Mouse (Mus musculus): ENCODE measurements around the gene Ppp1r32. TPM values are rescaled to one million over a fixed set of nuclear protein-coding genes. Genes with fewer than 3 reads are reported as not detected.
A peak's percentile ranks its signal among the peaks of the same experiment; 100 is the strongest.

Gene Ppp1r32
- polyA plus RNA-seq, 1 experiment from 2014 or later = not detected

- Histone ChIP-seq H3K9me3 (ENCODE audit: control insufficient read depth, low read length) (no peaks in the 10 kb centered on the region), H3K36me3 (ENCODE audit: control insufficient read depth, insufficient read depth, low read length) (peaks cover 31% of the 10 kb centered on the region), H3K27me3 (ENCODE audit: control insufficient read depth, insufficient read depth, low read length) (no peaks in the 10 kb centered on the region), H3K9ac (ENCODE audit: low read length) (no peak overlapping the region), H3K4me1 (ENCODE audit: control insufficient read depth in 2 of 2, insufficient read depth in 2 of 2, low read length in 2 of 2) (peaks cover 0 to 8% of the 10 kb centered on the region in 2 experiments; a peak in 2 of 4 replicates), H3K4me2 (ENCODE audit: low read length) (no peak overlapping the region), H3K27ac (replicated peaks in 1 of 2; ENCODE audit: control insufficient read depth in 1 of 2, insufficient read depth in 1 of 2, low read depth in 2 of 2, low read length in 2 of 2) (no peak overlapping the region), H3K4me3 (ENCODE audit: control insufficient read depth in 1 of 2, insufficient read depth in 1 of 2, low read depth in 1 of 2, low read length in 2 of 2) (no peak overlapping the region)
- ATAC-seq (ENCODE audit: insufficient number of reproducible peaks, insufficient read depth, low FRiP score, low read depth) = no peak
- WGBS = 39% methylated on average over 1 of the region's 1 CpGs
These were observed 37.6 kb upstream of the Ppp1r32 start for GRCm38 (mm10) chr19:10520355-10520754.

GRCm38 (mm10) chr19:10510759-10511330 is 28.1 kb upstream of the Ppp1r32 start:
- ATAC-seq (ENCODE audit: insufficient number of reproducible peaks, insufficient read depth, low FRiP score, low read depth) = no peak

GRCm38 (mm10) chr19:10502571-10502970 is 19.8 kb upstream of the Ppp1r32 start:
- Histone ChIP-seq H3K4me2 (ENCODE audit: low read length) (no peak overlapping the region), H3K36me3 (ENCODE audit: control insufficient read depth, insufficient read depth, low read length) (peaks cover 78% of the 10 kb centered on the region), H3K9ac (ENCODE audit: low read length) (no peak overlapping the region), H3K4me1 (ENCODE audit: control insufficient read depth in 2 of 2, insufficient read depth in 2 of 2, low read length in 2 of 2) (no peaks in the 10 kb centered on the region), H3K27me3 (ENCODE audit: control insufficient read depth, insufficient read depth, low read length) (no peaks in the 10 kb centered on the region), H3K9me3 (ENCODE audit: control insufficient read depth, low read length) (no peaks in the 10 kb centered on the region), H3K4me3 (ENCODE audit: control insufficient read depth in 1 of 2, insufficient read depth in 1 of 2, low read depth in 1 of 2, low read length in 2 of 2) (no peak overlapping the region), H3K27ac (replicated peaks in 1 of 2; ENCODE audit: control insufficient read depth in 1 of 2, insufficient read depth in 1 of 2, low read depth in 2 of 2, low read length in 2 of 2) (no peak overlapping the region)
- 4% methylated on average over 4 of the region's 4 CpGs for WGBS
- no peak for ATAC-seq (ENCODE audit: insufficient number of reproducible peaks, insufficient read depth, low FRiP score, low read depth)

More at GRCm38 (mm10) chr19:10510759-10511330, 28.1 kb upstream of the Ppp1r32 start:
- 81% methylated on average over 6 of the region's 6 CpGs for WGBS
- H3K4me2 ChIP-seq (ENCODE audit: low read length) = no peak overlapping the region
- no peak overlapping the region for H3K9ac ChIP-seq (ENCODE audit: low read length)
- H3K27me3 ChIP-seq (ENCODE audit: control insufficient read depth, insufficient read depth, low read length) = no peaks in the 10 kb centered on the region
- no peaks in the 10 kb centered on the region for H3K9me3 ChIP-seq (ENCODE audit: control insufficient read depth, low read length)
- no peak overlapping the region for H3K27ac ChIP-seq (replicated peaks in 1 of 2; ENCODE audit: control insufficient read depth in 1 of 2, insufficient read depth in 1 of 2, low read depth in 2 of 2, low read length in 2 of 2)
- no peaks in the 10 kb centered on the region for H3K4me1 ChIP-seq (ENCODE audit: control insufficient read depth in 2 of 2, insufficient read depth in 2 of 2, low read length in 2 of 2)
- H3K4me3 ChIP-seq (ENCODE audit: control insufficient read depth in 1 of 2, insufficient read depth in 1 of 2, low read depth in 1 of 2, low read length in 2 of 2) = no peak overlapping the region
- peaks cover 70% of the 10 kb centered on the region for H3K36me3 ChIP-seq (ENCODE audit: control insufficient read depth, insufficient read depth, low read length)

- Histone ChIP-seq H3K9me3 (ENCODE audit: control insufficient read depth, low read length) (no peaks in the 10 kb centered on the region), H3K4me3 (ENCODE audit: control insufficient read depth in 1 of 2, insufficient read depth in 1 of 2, low read depth in 1 of 2, low read length in 2 of 2) (no peak overlapping the region), H3K27me3 (ENCODE audit: control insufficient read depth, insufficient read depth, low read length) (no peaks in the 10 kb centered on the region), H3K4me1 (ENCODE audit: control insufficient read depth in 2 of 2, insufficient read depth in 2 of 2, low read length in 2 of 2) (no peaks in the 10 kb centered on the region), H3K27ac (replicated peaks in 1 of 2; ENCODE audit: control insufficient read depth in 1 of 2, insufficient read depth in 1 of 2, low read depth in 2 of 2, low read length in 2 of 2) (no peak overlapping the region), H3K4me2 (ENCODE audit: low read length) (no peak overlapping the region), H3K36me3 (ENCODE audit: control insufficient read depth, insufficient read depth, low read length) (peaks cover 64% of the 10 kb centered on the region), H3K9ac (ENCODE audit: low read length) (no peak overlapping the region)
- ATAC-seq (ENCODE audit: insufficient number of reproducible peaks, insufficient read depth, low FRiP score, low read depth) = no peak
- WGBS = 76% methylated on average over 8 of the region's 8 CpGs
These were observed 17.9 kb upstream of the Ppp1r32 start for GRCm38 (mm10) chr19:10500581-10500980.

- 0 out of 4 replicates have a peak overlapping the region, but pooled peaks of 1 of the 2 experiments have one; percentile 11 for H3K27ac ChIP-seq (replicated peaks in 1 of 2; ENCODE audit: control insufficient read depth in 1 of 2, insufficient read depth in 1 of 2, low read depth in 2 of 2, low read length in 2 of 2)
These were observed 14.9 kb upstream of the Ppp1r32 start for GRCm38 (mm10) chr19:10497512-10498160.

GRCm38 (mm10) chr19:10496976-10497375 is 14.2 kb upstream of the Ppp1r32 start:
- Histone ChIP-seq H3K4me3 (ENCODE audit: control insufficient read depth in 1 of 2, insufficient read depth in 1 of 2, low read depth in 1 of 2, low read length in 2 of 2) (no peak overlapping the region), H3K9me3 (ENCODE audit: control insufficient read depth, low read length) (no peaks in the 10 kb centered on the region), H3K4me1 (ENCODE audit: control insufficient read depth in 2 of 2, insufficient read depth in 2 of 2, low read length in 2 of 2) (peaks cover 4 to 7% of the 10 kb centered on the region in 2 experiments; a peak in 2 of 4 replicates), H3K36me3 (ENCODE audit: control insufficient read depth, insufficient read depth, low read length) (peaks cover 37% of the 10 kb centered on the region), H3K27me3 (ENCODE audit: control insufficient read depth, insufficient read depth, low read length) (0 out of 2 replicates have a peak, but pooled peaks cover 3% of the 10 kb centered on the region), H3K4me2 (ENCODE audit: low read length) (no peak overlapping the region), H3K27ac (replicated peaks in 1 of 2; ENCODE audit: control insufficient read depth in 1 of 2, insufficient read depth in 1 of 2, low read depth in 2 of 2, low read length in 2 of 2) (no peak overlapping the region), H3K9ac (ENCODE audit: low read length) (no peak overlapping the region)
- no peak for ATAC-seq (ENCODE audit: insufficient number of reproducible peaks, insufficient read depth, low FRiP score, low read depth)
- WGBS = 63% methylated on average over 2 of the region's 2 CpGs

More at GRCm38 (mm10) chr19:10497512-10498160, 14.9 kb upstream of the Ppp1r32 start:
- Histone ChIP-seq H3K9ac (ENCODE audit: low read length) (no peak overlapping the region), H3K36me3 (ENCODE audit: control insufficient read depth, insufficient read depth, low read length) (peaks cover 43% of the 10 kb centered on the region), H3K27me3 (ENCODE audit: control insufficient read depth, insufficient read depth, low read length) (0 out of 2 replicates have a peak, but pooled peaks cover 3% of the 10 kb centered on the region), H3K4me1 (ENCODE audit: control insufficient read depth in 2 of 2, insufficient read depth in 2 of 2, low read length in 2 of 2) (peaks cover under 1 to 1% of the 10 kb centered on the region in 2 experiments; a peak in 2 of 4 replicates), H3K4me2 (ENCODE audit: low read length) (no peak overlapping the region), H3K4me3 (ENCODE audit: control insufficient read depth in 1 of 2, insufficient read depth in 1 of 2, low read depth in 1 of 2, low read length in 2 of 2) (no peak overlapping the region), H3K9me3 (ENCODE audit: control insufficient read depth, low read length) (no peaks in the 10 kb centered on the region)
- 63% methylated on average over 8 of the region's 8 CpGs for whole genome bisulfite sequencing
- no peak for ATAC-seq (ENCODE audit: insufficient number of reproducible peaks, insufficient read depth, low FRiP score, low read depth)

- peaks cover 24% of the 10 kb centered on the region for H3K36me3 ChIP-seq (ENCODE audit: control insufficient read depth, insufficient read depth, low read length)
- ATAC-seq (ENCODE audit: insufficient number of reproducible peaks, insufficient read depth, low FRiP score, low read depth) = no peak
- no peaks in the 10 kb centered on the region for H3K9me3 ChIP-seq (ENCODE audit: control insufficient read depth, low read length)
- no peak overlapping the region for H3K4me2 ChIP-seq (ENCODE audit: low read length)
- H3K4me1 ChIP-seq (ENCODE audit: control insufficient read depth in 2 of 2, insufficient read depth in 2 of 2, low read length in 2 of 2) = peaks cover 4 to 7% of the 10 kb centered on the region in 2 experiments; a peak in 2 of 4 replicates
- peaks cover 12% of the 10 kb centered on the region for H3K27me3 ChIP-seq (ENCODE audit: control insufficient read depth, insufficient read depth, low read length)
- no peak overlapping the region for H3K4me3 ChIP-seq (ENCODE audit: control insufficient read depth in 1 of 2, insufficient read depth in 1 of 2, low read depth in 1 of 2, low read length in 2 of 2)
- WGBS = 86% methylated on average over 1 of the region's 1 CpGs
- no peak overlapping the region for H3K9ac ChIP-seq (ENCODE audit: low read length)
- no peak overlapping the region for H3K27ac ChIP-seq (replicated peaks in 1 of 2; ENCODE audit: control insufficient read depth in 1 of 2, insufficient read depth in 1 of 2, low read depth in 2 of 2, low read length in 2 of 2)
These were observed 12.9 kb upstream of the Ppp1r32 start for GRCm38 (mm10) chr19:10495670-10496069.
